Mouse (Mus musculus): ENCODE data around the gene Glce.

DNA sequence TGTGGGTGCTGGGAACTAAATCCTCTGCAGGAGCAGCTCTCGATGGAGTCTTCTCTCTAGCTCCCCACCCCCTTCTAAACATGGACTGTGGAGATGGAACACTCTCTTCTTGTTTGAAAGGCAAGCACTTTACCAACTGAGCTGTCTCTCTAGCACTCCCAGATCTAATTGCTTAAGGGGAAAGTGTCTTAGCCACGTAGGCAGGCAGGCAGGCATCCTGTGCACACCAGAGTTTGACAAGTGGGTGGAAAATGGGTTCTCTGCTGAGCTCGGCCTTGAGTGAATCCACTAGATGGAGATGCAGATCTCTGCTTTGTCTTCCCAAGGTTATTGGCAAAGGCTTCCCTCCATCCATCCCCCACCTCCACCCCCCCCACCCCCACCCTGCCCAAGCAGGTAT, 94.4 kb downstream of the Glce start:
- TF ChIP-seq POLR2A (IDR thresholded peaks at IDR 0.05; ENCODE audit: borderline replicate concordance, insufficient read depth, low read length), result no peak
- no peak for TF ChIP-seq CTCF (IDR thresholded peaks at IDR 0.05; ENCODE audit: borderline replicate concordance, insufficient read depth, low read depth, low read length)

All from cerebellum, adult 2 months (tissue).